Mouse (Mus musculus): ENCODE results near the gene Fzd1. TPM values are rescaled to one million over a fixed set of nuclear protein-coding genes. Genes with fewer than 3 reads are reported as not detected.

The Fzd1 gene
- total RNA-seq, 2 experiments from 2014 or later, result 12.9 to 13.2 TPM

DNA sequence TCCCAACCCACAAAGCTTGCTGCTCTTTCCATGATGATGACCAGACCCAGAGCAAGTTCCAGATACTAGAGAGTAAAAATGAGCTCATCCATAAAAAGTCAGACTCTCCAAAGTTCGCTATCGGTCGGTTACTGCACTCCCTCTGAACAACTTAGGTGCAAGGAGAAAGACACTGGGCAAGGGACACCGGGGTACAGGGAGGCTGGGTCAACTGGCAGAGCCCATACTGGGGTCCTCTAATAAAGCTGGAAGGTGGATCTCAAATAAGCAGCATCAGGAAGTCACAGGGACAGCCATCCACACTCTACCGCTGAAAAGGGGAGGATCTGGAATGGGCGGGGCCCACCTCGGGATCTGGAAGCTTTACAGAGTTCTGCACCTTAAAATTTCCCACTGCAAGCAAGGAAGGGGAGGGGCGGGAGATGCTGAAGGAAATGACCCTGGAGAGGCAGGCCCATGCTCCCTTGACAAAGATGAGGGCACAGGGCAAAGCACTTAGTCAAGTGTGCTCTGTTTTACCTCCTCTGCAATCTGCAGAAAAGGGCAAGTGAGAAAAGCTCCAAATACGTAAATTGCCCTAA, 3.0 kb downstream of the Fzd1 start:
- no peak for DNase-seq (ENCODE audit: low spot score in 2 of 2)

DNA sequence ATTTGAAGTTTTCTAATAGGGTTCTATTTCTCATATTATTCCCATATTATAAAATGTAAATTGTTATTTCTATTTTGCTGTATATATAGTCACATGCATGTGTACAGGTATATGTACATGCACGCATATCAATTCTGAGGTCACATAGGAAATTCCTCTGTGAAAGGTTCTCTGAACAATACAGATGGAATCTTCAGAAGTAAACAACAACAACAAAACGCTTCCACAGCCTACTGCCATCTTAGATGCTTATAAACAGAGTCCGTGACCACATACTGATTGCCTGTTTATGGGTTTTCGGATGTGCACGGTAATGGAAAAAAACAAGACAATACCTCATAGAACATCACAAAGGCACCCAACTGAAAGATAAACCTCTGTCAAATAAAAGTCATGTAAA, 4.7 kb downstream of the Fzd1 start:
- DNase-seq (ENCODE audit: low spot score in 2 of 2), result no peak

DNA sequence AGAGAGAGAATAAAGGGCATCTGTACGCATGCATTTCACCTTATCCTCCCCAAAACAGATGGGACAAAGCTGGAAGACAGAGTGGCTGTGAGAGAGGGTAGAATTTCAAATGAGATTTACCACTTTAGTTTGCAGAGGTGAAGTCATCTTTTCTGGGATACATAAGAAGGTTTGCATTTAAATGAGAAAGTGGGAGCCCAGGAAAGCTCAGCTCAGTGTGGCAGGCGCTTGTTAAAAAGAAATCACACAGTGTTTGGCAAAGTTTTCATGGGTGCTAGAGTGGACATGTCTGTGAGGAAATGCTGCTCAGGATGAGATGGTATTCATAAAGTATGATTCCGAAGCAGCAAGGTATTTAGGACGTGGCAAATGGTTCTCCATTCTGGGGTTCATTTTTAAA, 15.1 kb downstream of the Fzd1 start:
- no peak for DNase-seq (ENCODE audit: low spot score in 2 of 2)

DNA sequence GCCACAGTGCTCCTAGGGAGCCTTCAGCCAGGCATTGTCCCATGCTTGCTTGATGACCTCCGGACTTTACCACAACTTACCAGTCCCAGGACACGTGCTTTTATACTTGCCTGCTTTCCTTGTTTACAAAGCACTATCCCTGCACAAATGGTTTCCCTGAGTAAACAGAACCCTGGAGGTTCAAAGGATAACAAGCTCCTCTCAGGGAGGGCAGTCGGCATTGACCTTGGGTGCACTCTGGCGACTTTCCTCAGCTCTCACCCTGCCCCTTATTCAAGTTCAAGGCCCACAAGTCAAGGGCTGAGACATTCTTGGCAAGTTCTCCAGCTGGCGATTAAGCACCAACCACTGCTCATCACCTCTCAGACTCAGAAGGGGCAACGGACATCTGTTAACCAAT, 20.8 kb downstream of the Fzd1 start:
- no peak for DNase-seq (ENCODE audit: low spot score in 2 of 2)

DNA sequence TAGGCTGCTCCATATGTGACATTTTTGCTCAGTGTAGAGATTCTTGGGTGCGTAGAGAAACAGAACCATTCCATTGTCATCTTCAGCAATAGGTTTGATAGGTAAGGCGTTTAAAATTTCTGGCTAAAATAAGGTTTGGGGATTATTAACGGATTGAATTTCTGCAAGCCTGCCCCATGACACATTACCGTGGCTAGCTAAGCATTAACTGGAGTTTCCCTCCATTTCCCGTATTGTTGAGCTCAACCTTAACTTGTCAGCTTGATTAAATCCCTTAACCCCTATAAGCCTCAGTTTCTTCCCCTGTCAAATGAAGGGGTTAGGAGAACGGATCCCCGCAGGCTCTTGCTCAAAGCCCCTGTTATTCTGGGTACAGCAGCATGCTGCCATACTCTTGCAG, 22.4 kb downstream of the Fzd1 start:
- no peak for DNase-seq (ENCODE audit: low spot score in 2 of 2)

DNA sequence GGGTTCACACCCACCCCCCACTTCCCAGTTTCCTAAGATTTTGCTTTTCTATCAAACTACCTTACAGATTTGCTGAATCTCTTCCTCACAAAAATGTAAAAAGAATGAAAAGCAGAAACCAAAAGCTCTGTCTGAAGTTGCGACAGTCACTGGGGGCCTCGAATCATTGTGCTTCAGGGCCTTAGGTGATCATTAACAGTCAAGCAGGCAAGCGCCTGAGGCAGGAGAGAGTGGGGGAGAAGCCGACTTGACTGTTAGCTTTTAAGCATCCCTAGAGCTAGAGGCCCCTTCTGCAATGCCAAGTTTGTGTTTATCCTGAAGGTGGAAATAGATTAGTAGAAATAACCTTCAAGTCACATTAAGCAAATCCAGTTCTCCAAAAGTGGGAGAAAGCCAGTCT, 24.6 kb downstream of the Fzd1 start:
- no peak for DNase-seq (ENCODE audit: low spot score in 2 of 2)

DNA sequence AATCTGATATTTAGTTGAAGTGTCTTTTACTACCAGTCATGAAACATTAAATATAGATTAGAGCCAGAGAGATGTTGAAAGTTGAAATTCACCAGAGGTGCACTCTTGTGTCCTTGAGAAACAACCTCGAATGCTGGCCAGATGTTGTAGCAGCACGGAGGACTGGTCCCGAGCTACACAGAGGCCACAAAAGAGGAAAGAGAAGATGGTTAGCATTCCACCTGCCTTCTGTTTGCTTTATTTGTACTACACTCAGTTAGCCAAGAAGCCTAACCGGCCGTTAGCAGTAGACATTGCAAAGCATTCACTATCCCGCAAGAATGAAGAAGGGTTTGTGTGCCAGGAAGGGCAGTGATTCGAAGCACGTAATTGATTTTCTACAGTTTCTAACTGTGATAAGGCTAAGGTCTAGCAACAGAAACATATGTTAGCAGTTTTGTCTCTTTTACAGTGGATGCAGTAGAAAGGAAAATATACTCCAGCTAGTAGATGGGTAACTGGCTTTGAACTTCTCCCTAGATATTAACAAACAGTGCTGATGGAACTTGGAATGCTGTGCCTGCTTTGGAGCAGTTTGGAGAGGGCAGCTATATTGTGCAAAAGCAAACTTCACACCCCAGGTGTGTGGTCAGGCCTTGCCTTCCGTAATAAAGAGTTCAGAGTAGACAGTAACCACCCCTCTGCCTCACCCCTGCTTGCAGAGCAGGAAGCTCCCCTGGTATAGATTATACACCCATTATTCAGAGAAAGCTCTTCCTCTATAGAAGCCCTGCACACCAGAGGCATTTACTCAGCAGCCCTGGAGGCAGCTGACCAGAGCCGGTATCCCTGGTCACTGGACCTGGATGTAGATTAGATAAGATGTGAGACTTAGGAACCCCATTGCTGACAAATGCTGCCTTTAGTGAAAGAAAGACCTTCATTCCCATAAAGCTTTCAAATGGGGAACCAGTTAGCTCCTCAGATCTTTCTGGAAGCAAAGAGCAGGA, 25.3 kb downstream of the Fzd1 start:
- no peak for DNase-seq (ENCODE audit: low spot score in 2 of 2)

DNA sequence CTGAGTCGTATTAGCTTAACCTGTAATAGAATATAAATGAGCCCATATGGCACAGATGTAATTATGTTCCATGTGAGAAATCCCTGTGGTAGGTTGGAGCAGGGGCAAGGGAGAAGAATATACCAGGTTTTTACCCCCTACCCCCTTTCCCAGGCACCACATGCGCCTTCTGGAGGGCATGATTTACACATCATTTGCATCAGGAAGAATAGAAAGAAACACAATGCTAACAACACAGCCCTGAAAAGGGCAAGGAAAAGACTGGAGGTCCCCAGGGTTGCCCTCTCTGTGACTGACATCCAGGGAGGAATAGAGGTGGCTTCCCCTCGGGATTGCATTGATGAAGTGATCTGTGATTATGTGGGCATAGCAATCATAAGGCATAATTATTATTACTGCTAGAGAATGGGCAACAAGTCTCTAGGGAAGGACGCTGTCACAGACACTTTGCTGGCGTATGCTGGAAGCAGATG, 26.1 kb downstream of the Fzd1 start:
- no peak for DNase-seq (ENCODE audit: low spot score in 2 of 2)

DNA sequence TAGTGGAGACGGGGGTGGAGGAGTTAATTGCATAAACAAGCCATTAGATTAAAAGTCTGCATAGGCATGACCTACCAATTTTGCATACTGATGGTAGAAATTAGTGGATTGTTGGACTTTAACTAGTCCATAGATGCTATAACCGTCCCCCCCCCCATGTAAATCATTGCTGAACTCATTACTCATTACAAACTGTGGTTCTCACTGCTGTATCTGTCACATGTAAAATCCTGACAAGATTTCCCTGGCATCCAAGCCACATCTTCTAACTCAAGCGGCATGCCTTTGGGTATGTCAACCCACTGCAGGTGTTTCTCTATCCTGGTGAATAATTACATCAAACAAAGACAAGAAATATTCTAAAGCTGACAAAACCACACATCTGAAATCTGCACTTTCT, 26.8 kb downstream of the Fzd1 start:
- no peak for DNase-seq (ENCODE audit: low spot score in 2 of 2)

Small RNA genes lying within 50 kb of the gene (microRNA-seq; reads per million reads assigned to microRNA genes)
- 0 reads per million in 2 experiments for gene Gm44483

All from left cerebral cortex, adult 18-20 months (tissue).